Mouse (Mus musculus) embryonic fibroblast, embryonic 13.5 days (primary cell): ENCODE results near the gene Tspan18.

ENCODE experiments used
- CTCF ChIP-seq: IDR thresholded peaks from 2 replicates; pipeline ENCODE4 v1.5.1; 2011; ENCODE audit warnings: mild to moderate bottlenecking, control low read depth, low read length, moderate library complexity, borderline replicate concordance; ENCODE audit not compliant: insufficient read depth
- POLR2A ChIP-seq: IDR thresholded peaks from 2 replicates; pipeline ENCODE4 v1.6.1; 2011; ENCODE audit warnings: low read depth, mild to moderate bottlenecking, control low read depth, low read length, moderate library complexity

GRCm38 (mm10) chr2:93201997-93202396, 132.3 kb downstream of the Tspan18 start:
- TF ChIP-seq POLR2A: no peak
- no peak for TF ChIP-seq CTCF
